Mouse (Mus musculus) embryonic fibroblast, embryonic 13.5 days (primary cell): ENCODE results near the gene Psen2.

Source experiments
- CTCF ChIP-seq: IDR thresholded peaks from 2 replicates; pipeline ENCODE4 v1.5.1; 2011; ENCODE audit warnings: mild to moderate bottlenecking, control low read depth, low read length, moderate library complexity, borderline replicate concordance; ENCODE audit not compliant: insufficient read depth
- POLR2A ChIP-seq: IDR thresholded peaks from 2 replicates; pipeline ENCODE4 v1.6.1; 2011; ENCODE audit warnings: low read depth, mild to moderate bottlenecking, control low read depth, low read length, moderate library complexity

GRCm38 (mm10) chr1:180252656-180253190 lies 10.5 kb downstream of the Psen2 start:
- TF ChIP-seq CTCF (no peak), POLR2A (no peak)
